Mouse (Mus musculus): ENCODE measurements at regions not wholly inside any gene's neighbourhood (a gene's known extent, or its start where the extent isn't known, plus 50 kb on each side); places are given as distances from the start of the nearest gene placed in this dataset.

GRCm38 (mm10) chr3:56590071-56590470 is 406.6 kb upstream of the Nbea start:
- no peak for DNase-seq (ENCODE audit: extremely low read depth, insufficient read length, low spot score)

- DNase-seq (ENCODE audit: extremely low read depth, insufficient read length, low spot score), result peak; percentile 59
Observed at GRCm38 (mm10) chr3:56575422-56575821, 391.9 kb upstream of the Nbea start.

DNA sequence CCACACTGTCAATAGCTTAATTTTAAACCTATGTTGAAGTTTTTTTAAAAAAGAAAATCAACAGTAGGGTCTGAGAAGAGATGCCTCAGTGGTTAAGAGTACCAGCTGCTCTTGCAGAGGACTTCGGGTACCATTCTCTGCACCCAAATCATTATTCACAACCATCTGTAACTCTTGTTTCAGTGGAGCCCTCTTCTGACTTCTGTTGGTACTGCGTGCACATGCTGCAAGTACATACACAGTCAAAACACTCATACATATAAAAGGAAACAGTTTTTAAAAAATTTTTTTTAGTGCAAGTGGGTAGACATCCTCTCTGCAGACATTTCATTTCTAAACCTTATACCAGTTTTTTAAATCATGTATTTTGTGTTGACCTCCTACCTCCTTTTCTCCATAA is 352.7 kb upstream of the Nbea start:
- no peak for DNase-seq (ENCODE audit: extremely low read depth, insufficient read length, low spot score)

GRCm38 (mm10) chr3:56504445-56504844 is 320.9 kb upstream of the Nbea start:
- DNase-seq (ENCODE audit: extremely low read depth, insufficient read length, low spot score), result no peak

DNA sequence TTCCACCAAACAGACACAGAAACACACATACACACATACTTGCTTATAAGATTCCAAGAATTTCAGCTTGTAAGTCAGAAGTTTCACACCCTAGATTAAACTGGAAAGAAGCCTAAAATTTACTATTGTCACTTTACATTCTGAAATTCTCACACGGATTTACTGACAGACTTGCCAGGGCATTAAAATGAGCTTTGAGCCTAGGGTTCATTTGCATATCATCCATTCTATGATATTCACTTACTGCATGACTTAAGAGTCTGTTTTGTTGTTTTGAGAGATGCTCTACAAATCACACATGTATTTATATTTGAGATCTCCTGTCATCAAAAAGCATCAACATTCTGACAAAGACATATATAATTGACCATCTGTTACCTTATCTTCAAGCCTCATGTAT is 315.8 kb upstream of the Nbea start:
- no peak for DNase-seq (ENCODE audit: extremely low read depth, insufficient read length, low spot score)

- DNase-seq (ENCODE audit: extremely low read depth, insufficient read length, low spot score), result no peak
Observed at GRCm38 (mm10) chr3:56493937-56494336, 310.4 kb upstream of the Nbea start.

- DNase-seq (ENCODE audit: extremely low read depth, insufficient read length, low spot score), result no peak
Observed at GRCm38 (mm10) chr3:56489154-56489553, 305.7 kb upstream of the Nbea start.

DNA sequence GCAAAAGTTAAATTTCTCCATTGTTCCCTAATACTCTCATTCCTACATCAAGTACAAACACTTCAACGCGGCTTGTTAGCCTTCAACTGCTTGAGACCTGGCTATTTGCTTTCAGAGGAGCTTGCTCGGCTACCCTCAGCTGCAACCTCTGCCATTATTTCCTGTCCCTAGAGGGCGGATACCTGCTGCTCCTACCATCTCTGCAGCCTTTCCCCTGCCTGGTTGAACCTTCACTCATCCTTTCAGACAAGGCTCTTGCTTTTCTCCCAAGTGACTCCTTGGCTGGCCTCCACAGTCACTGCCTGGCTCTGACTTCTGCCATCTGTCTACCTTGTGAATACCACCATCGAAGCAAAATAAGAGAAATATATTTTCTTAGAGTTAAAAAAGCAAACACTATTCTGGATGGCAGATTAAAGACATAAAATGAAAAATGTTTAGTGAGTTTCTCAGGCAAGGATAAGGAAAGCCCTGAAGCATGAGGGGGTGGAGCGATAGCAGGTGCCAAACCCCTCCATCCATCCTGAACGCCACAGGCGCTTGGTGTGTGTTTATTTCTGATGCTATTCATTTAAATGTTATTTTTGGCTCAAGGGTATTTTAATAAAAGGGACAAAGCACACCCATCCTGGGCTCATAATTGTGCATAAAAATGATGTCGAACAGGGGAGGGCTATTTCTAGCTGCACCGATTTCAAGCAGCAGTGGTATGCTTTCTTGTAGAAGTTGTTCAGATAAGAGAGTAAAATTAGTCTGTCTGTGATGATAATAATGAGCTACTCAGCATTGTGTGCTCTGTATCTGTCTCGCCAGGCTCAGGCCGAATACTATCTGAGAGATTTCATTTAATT is 302.3 kb upstream of the Nbea start:
- DNase-seq (ENCODE audit: extremely low read depth, insufficient read length, low spot score), result no peak

GRCm38 (mm10) chr3:56484096-56484495 is 300.6 kb upstream of the Nbea start:
- no peak for DNase-seq (ENCODE audit: extremely low read depth, insufficient read length, low spot score)

- no peak for DNase-seq (ENCODE audit: extremely low read depth, insufficient read length, low spot score)
Observed at GRCm38 (mm10) chr3:56483370-56483769, 299.9 kb upstream of the Nbea start.

DNA sequence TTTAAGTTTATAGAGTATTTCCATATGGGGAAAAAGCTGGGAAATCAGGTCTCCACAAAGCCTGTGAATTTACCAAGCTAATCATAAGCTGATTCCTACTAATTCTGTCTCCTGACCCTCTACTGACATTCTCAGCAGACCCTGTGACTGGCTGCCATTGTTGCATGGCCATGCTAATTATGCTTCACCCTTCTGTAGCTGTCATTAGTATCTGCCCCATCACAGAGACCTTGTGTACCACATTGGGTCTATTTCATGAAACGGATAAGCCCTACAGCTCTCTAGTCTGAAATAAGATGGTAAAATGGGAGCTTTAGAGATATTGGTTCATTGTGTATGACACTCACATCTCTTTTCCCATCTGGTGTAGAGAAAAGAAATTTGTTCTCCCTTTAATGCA is 296.0 kb upstream of the Nbea start:
- no peak for DNase-seq (ENCODE audit: extremely low read depth, insufficient read length, low spot score)

DNA sequence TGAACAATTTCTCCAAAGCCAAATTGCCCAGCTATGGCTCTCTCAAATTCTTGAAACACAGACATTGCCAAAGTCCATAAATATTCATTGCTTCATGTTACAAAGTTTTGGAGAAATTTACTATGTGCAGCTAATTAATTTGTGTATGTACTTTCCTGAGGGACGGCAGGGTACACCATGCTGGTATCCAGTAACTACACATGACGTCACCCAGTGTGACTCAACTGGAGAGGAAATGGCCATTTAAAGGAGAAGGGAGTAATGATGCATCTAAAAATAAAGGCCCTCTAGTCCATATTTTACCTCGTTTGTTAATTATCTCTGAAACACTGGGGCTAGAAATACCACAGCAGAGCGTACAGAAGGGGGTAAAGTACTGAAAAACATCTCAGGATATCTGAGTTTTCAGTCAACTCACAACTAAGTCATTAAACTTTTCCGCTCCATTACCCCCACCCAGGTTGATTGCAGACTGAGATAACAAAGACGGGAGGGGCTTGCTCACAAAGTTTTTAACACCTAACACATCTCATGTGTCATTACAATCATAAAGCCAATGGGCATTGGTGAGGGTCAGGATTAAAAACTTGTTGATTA is 295.1 kb upstream of the Nbea start:
- no peak for DNase-seq (ENCODE audit: extremely low read depth, insufficient read length, low spot score)

DNA sequence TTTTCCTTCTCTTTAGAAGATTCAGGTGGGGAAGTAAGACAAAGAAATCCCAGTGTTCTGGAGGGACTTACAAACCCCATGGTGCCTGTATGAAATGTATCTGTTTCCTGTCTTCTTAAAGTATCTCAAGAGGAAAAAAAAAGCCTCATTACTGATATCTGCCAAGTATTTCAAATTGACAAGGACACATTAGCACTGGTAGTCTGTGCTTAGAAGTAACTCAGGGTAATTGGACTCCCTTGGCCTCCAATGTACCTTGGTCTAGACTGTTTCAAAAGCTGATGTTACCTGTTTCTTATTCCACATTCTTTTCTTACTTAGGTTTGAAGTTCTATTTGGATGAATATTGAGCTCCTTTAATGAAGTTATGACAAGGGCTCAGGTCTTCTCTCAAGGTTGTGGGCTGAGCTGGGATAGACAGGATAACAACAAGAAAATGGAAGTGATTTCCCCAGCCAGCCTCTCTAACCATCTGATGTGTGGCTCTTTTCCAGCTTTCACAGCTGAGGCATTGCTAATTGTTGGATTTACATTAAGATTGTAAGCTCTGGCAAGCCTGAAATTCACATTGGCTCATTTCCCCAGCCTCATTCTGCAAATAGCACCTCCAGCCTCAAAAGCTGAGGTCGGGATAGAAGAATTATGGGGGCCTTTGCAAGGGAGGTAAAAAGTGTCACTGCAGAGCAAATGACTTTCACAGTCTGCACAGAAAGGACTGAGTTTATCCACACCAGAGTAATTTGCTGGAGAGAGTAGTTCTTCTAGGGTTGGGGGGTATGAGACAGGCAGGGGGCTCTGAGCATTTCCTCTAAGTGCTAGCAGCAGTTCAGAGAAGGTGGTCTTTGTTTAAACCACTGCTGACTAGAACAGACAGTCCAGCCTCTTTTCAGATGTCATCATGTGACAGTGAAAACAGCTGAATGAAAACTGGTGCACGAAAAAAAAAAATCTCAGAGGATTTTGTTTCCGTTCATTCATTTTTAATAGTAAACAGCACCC is 292.3 kb upstream of the Nbea start:
- no peak for DNase-seq (ENCODE audit: extremely low read depth, insufficient read length, low spot score)

DNA sequence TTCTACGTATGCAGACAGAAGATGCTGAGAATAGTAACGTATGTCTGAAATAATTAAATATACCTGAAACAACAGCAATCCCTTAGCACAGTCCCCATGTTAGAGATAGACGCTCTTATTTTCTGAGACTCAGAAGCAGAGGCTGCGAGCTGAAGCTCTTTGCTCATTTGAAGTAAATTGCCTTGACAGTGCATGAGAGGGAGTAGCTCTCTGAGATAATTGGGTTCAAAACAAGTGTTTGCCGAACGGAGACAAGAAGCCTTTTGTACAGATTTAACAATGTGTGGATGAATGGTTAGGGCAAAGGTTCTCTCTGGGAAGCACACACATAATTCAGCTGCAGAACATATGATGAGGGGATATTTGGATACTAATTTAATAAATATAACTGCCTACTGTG is 289.1 kb upstream of the Nbea start:
- DNase-seq (ENCODE audit: extremely low read depth, insufficient read length, low spot score), result no peak

GRCm38 (mm10) chr3:56471823-56472222 is 288.3 kb upstream of the Nbea start:
- no peak for DNase-seq (ENCODE audit: extremely low read depth, insufficient read length, low spot score)

- no peak for DNase-seq (ENCODE audit: extremely low read depth, insufficient read length, low spot score)
Observed at GRCm38 (mm10) chr3:56471185-56471584, 287.7 kb upstream of the Nbea start.

- DNase-seq (ENCODE audit: extremely low read depth, insufficient read length, low spot score), result no peak
Observed at GRCm38 (mm10) chr3:56457625-56458024, 274.1 kb upstream of the Nbea start.

GRCm38 (mm10) chr3:56456317-56456716 is 272.8 kb upstream of the Nbea start:
- DNase-seq (ENCODE audit: extremely low read depth, insufficient read length, low spot score), result no peak

GRCm38 (mm10) chr3:56438900-56439299 is 255.4 kb upstream of the Nbea start:
- DNase-seq (ENCODE audit: extremely low read depth, insufficient read length, low spot score), result no peak

GRCm38 (mm10) chr3:56438020-56438747 is 254.7 kb upstream of the Nbea start:
- DNase-seq (ENCODE audit: extremely low read depth, insufficient read length, low spot score), result no peak

Data from 3134 (cell line).